In the genomic region with DNA sequence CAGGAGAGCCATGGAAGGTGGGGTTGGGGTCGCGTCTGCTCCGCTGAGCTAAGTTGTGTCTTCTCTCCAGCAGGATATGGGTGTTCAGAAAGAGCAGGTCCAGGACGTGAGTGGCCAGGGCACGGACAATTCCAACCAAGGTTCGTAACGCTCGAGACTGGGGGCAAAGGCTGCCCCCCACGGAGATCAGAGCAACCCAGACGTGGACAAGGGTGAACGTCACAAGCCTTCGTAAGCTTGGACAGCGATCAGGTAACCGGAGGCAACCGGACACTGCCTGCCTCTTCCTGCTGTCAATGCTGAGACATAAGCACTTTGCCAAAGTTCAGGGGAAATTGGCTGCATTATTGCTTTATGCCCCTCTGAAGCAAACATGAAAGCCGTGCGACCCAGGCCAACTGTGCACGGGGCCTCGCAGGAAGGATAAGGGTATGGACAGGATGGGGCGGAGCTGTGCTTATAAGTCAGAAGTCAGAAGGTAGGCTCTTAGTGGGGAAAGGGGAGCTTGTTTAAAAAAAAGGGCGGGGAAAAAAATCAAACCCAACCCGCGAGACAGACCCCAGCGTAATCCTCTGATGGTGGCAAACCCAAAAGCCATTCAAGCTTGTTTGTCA, we compare ENCODE assay signal across 25 mouse cellular contexts. TPM values are rescaled to one million over a fixed set of nuclear protein-coding genes. Genes with fewer than 3 reads are reported as not detected.
"Had no signal": no experiment of that assay in that cellular context is flagged by ENCODE, and none has a peak within 500 bp of the region (broad histone marks: within the 10 kb centered on the region; RNA-seq: fewer than 3 reads in every experiment).

No protein-coding gene starts in this region.

- H3K4me1 ChIP-seq: liver, embryonic 13.5 days; lung, embryonic 15.5 days; megakaryocyte, embryonic 14.5 days; stomach, embryonic 15.5 days had no signal

- ATAC-seq: liver, postnatal 0 days; midbrain, embryonic 15.5 days had no signal

- H3K36me3 ChIP-seq: liver, embryonic 13.5 days; midbrain, embryonic 15.5 days; neural tube, embryonic 13.5 days had no signal

- H3K27ac ChIP-seq: kidney, postnatal 0 days; limb, embryonic 12.5 days; liver, embryonic 13.5 days; lung, embryonic 15.5 days; macrophage; midbrain, embryonic 15.5 days; neural tube, embryonic 13.5 days; stomach, embryonic 15.5 days had no signal

- H3K4me3 ChIP-seq: limb, embryonic 12.5 days; liver, embryonic 13.5 days; lung, embryonic 15.5 days; megakaryocyte, embryonic 14.5 days; midbrain, embryonic 15.5 days; neural tube, embryonic 13.5 days; stomach, embryonic 15.5 days had no signal

- H3K9me3 ChIP-seq: limb, embryonic 12.5 days; liver, embryonic 13.5 days; lung, embryonic 15.5 days; midbrain, embryonic 15.5 days; neural tube, embryonic 13.5 days; stomach, embryonic 15.5 days had no signal

- H3K9ac ChIP-seq: limb, embryonic 12.5 days; liver, embryonic 13.5 days; liver, postnatal 0 days; lung, embryonic 15.5 days; midbrain, embryonic 15.5 days; neural tube, embryonic 13.5 days; stomach, embryonic 15.5 days had no signal

- DNase-seq: layer of hippocampus, adult 9-11 months; layer of hippocampus, postnatal 36 days; liver; liver, embryonic 13.5 days; liver, postnatal 0 days; lung, postnatal 14 days; right cerebral cortex, postnatal 14 days; thymus, adult 2 months; thymus, postnatal 25 days had no signal

- H3K4me2 ChIP-seq: limb, embryonic 12.5 days; liver, embryonic 13.5 days; lung, embryonic 15.5 days; midbrain, embryonic 11.5 days; midbrain, embryonic 15.5 days; neural tube, embryonic 13.5 days; stomach, embryonic 15.5 days had no signal

- H3K27me3 ChIP-seq: limb, embryonic 12.5 days; liver, embryonic 13.5 days; lung, embryonic 15.5 days; midbrain, embryonic 15.5 days; neural tube, embryonic 13.5 days; stomach, embryonic 15.5 days had no signal

RNA-seq across cellular contexts. Expression of gene Crybb3, which starts 8.8 kb away (rescaled TPM):
- total RNA-seq: monocyte, adult 5-6 weeks had no signal
- polyA plus RNA-seq: liver, embryonic 13.5 days; macrophage had no signal

RNA-seq across cellular contexts. Expression of gene Crybb2, which starts 20.3 kb away (rescaled TPM):
- total RNA-seq: layer of hippocampus, adult 18-20 months; layer of hippocampus, postnatal 36 days; left cerebral cortex, adult 8-10 months; left cerebral cortex, postnatal 36 days; monocyte, adult 5-6 weeks had no signal
- polyA plus RNA-seq: kidney, postnatal 0 days; limb, embryonic 12.5 days; liver, embryonic 13.5 days; liver, postnatal 0 days; lung, embryonic 15.5 days; macrophage; midbrain, embryonic 11.5 days; midbrain, embryonic 15.5 days; neural tube, embryonic 13.5 days; spleen, adult 2 months; stomach, embryonic 15.5 days; testis, adult 2 months; urinary bladder, adult 2 months had no signal
